Mouse (Mus musculus) neural tube, embryonic 12.5 days (tissue): ENCODE results near the gene Gm20814. TPM values are rescaled to one million over a fixed set of nuclear protein-coding genes. Genes with fewer than 3 reads are reported as not detected.
"Not testable (repeated sequence)": the region's sequence is repeated elsewhere in the genome, so short reads cannot be mapped to it uniquely, and the experiment has no call there.

Source experiments
- ATAC-seq: fragments of 200-750 bp; cut with Nextera tagmentation; 2 replicates; pipeline ENCODE4 v1.8.0; 2017; ENCODE audit warnings: low read depth, mild to moderate bottlenecking, moderate TSS enrichment, moderate library complexity; ENCODE audit not compliant: low FRiP score
- H3K27ac ChIP-seq: fragments of 300-500 bp; sonication (generic); 2 replicates; pipeline ENCODE4 v1.5.1; 2016
- H3K27me3 ChIP-seq: fragments of 300-500 bp; sonication (generic); replicated peaks from 2 replicates; pipeline ENCODE4 v1.6.1; 2016; ENCODE audit warnings: mild to moderate bottlenecking
- H3K36me3 ChIP-seq: fragments of 300-500 bp; sonication (generic); 2 replicates; pipeline ENCODE4 v1.6.1; 2016; ENCODE audit warnings: mild to moderate bottlenecking
- H3K4me1 ChIP-seq: fragments of 300-500 bp; sonication (generic); 2 replicates; pipeline ENCODE4 v1.6.1; 2016
- H3K4me2 ChIP-seq: fragments of 300-500 bp; sonication (generic); replicated peaks from 2 replicates; pipeline ENCODE4 v1.6.1; 2016; ENCODE audit warnings: mild to moderate bottlenecking
- H3K4me3 ChIP-seq: fragments of 300-500 bp; sonication (generic); 2 replicates; pipeline ENCODE4 v1.5.1; 2016
- H3K9ac ChIP-seq: fragments of 300-500 bp; sonication (generic); 2 replicates; pipeline ENCODE4 v1.6.1; 2016; ENCODE audit warnings: mild to moderate bottlenecking
- H3K9me3 ChIP-seq: fragments of 300-500 bp; sonication (generic); 2 replicates; pipeline ENCODE4 v1.6.1; 2016; ENCODE audit warnings: mild to moderate bottlenecking
- WGBS: fragments of 180-500 bp; shearing (Covaris S2); methylation state at CpG from one replicate; pipeline ENCODE4 v1.1.7; 2016; 5-methylcytosine and 5-hydroxymethylcytosine counted together
- polyA plus RNA-seq: library from polyadenylated mRNA; unstranded; fragments of >200 nt; fragmentation: Nextera tagmentation; extraction: Ambion mirVana; gene quantifications from 2 replicates; pipeline ENCODE4 v1.2.1, GENCODE M21; 2016

The Gm20814 gene
- not detected in 2 replicates for polyA plus RNA-seq

DNA sequence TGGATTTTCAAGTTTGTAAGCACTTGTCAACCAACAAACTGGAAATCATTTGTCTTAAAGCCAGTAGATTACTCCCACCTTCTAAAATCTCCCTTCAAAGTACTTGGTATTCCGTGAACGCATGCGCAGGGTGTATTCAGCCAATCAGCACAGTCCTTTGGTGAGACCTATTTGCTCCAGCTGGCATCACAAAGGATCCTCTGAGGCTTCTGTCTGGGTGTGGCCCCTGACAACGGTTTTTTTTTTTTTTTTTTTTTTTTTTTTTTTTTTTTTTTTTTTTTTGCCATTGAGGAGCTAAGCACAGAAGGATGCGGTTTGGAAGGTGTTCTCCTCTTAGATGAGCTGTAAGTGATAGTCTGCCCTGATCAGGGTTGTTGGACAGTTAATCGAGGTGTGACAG is at the start of gene Gm20814:
Gene Gm20814 (plus strand): TSS at position 301 of the 400 bp plus-strand sequence.
- H3K4me3 ChIP-seq, H3K9me3 ChIP-seq: not testable (repeated sequence)
- WGBS, result no CpG with 5 or more reads among the region's 6 CpGs

More for the DNA sequence above, at the start of gene Gm20814:
- H3K4me1 ChIP-seq, H3K9ac ChIP-seq, H3K4me2 ChIP-seq, H3K36me3 ChIP-seq, H3K27me3 ChIP-seq, ATAC-seq, H3K27ac ChIP-seq: not testable (repeated sequence)
